Mouse (Mus musculus): ENCODE measurements at regions not wholly inside any gene's neighbourhood (a gene's known extent, or its start where the extent isn't known, plus 50 kb on each side); places are given as distances from the start of the nearest gene placed in this dataset.

DNA sequence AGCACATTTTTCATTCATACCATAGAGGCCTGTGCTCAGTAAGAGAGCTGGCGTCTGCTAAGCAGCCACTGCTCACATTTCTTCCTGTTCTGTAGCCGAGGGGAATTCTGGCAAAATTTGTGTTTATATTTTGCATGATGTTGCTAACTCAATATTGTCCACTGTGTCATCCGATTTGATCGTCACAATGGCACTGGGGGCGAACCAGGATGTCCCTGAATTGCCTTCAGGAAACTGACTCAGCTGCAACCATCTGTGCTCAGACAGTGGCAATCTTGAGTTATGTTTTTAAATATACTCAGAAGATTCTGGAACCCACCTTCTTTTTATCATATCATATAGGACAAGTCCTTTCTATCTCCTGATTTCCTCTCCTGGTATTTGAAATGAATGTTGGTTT is 213.1 kb upstream of the Adgrl2 start:
- Histone ChIP-seq H3K27ac (replicated peaks; ENCODE audit: low read depth, low read length) (peak overlapping the region; percentile 21; the same call in 1 of the 2 replicates), H3K4me3 (ENCODE audit: low read depth, low read length) (no peak overlapping the region), H3K9ac (ENCODE audit: low read depth, low read length) (no peak overlapping the region), H3K4me2 (ENCODE audit: low read depth, low read length) (no peak overlapping the region), H3K27me3 (replicated peaks; ENCODE audit: control insufficient read depth, insufficient read depth, low read length) (no peaks in the 10 kb centered on the region), H3K36me3 (ENCODE audit: control insufficient read depth, insufficient read depth, low read length) (no peaks in the 10 kb centered on the region), H3K4me1 (ENCODE audit: control insufficient read depth, insufficient read depth, low read length) (0 out of 2 replicates have a peak, but pooled peaks cover 4% of the 10 kb centered on the region), H3K9me3 (ENCODE audit: control insufficient read depth, low read length) (no peaks in the 10 kb centered on the region)
- ATAC-seq (ENCODE audit: low read depth): no peak
- 57% methylated on average over 5 of the region's 5 CpGs for WGBS
- DNase-seq (ENCODE audit: low spot score): no peak

DNA sequence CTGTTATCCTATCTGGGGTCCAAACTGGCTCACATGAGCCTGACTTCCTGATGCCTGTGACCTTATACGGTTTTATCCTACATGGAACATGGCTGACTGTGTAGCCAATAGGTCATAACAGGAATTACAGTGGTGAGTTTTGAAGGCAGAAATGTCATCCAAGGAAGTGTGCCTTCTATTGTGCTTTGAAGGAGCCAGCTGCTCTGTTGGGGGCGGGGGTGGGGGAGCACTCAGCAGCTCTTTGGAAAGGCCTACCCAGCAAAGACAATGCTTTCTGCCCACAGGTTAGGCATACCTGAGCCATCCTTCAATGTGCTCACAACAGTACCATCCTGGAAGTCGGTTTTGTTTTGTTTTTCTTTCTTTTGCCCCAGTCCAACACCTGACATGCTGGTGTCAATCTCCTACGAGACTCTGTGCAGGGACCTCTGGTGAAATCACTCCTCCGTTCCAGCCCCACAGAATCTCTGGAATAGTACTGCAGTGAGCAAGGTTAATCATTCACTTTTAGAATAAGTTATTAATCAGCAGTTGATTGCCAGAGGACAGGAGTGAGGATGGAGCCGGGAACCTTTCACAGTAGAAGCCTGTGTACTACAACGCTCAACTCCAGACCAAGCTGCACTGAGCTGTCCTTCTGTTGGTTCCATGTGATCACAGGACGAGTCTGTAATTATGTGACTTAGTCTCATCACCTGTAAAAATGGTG is 206.3 kb upstream of the Adgrl2 start:
- Histone ChIP-seq H3K4me3 (ENCODE audit: low read depth, low read length) (no peak overlapping the region), H3K4me1 (ENCODE audit: control insufficient read depth, insufficient read depth, low read length) (no peaks in the 10 kb centered on the region), H3K4me2 (ENCODE audit: low read depth, low read length) (no peak overlapping the region), H3K27me3 (replicated peaks; ENCODE audit: control insufficient read depth, insufficient read depth, low read length) (no peaks in the 10 kb centered on the region), H3K9ac (ENCODE audit: low read depth, low read length) (no peak overlapping the region), H3K36me3 (ENCODE audit: control insufficient read depth, insufficient read depth, low read length) (no peaks in the 10 kb centered on the region), H3K9me3 (ENCODE audit: control insufficient read depth, low read length) (no peaks in the 10 kb centered on the region), H3K27ac (replicated peaks; ENCODE audit: low read depth, low read length) (no peak overlapping the region)
- ATAC-seq (ENCODE audit: low read depth) (no peak), DNase-seq (ENCODE audit: low spot score) (no peak)
- 86% methylated on average over 8 of the region's 8 CpGs for WGBS

- ATAC-seq (ENCODE audit: low read depth): peak; percentile 79
- Histone ChIP-seq H3K36me3 (ENCODE audit: control insufficient read depth, insufficient read depth, low read length) (no peaks in the 10 kb centered on the region), H3K9me3 (ENCODE audit: control insufficient read depth, low read length) (no peaks in the 10 kb centered on the region), H3K9ac (ENCODE audit: low read depth, low read length) (no peak overlapping the region), H3K4me3 (ENCODE audit: low read depth, low read length) (no peak overlapping the region), H3K4me1 (ENCODE audit: control insufficient read depth, insufficient read depth, low read length) (0 out of 2 replicates have a peak, but pooled peaks cover 6% of the 10 kb centered on the region), H3K27ac (replicated peaks; ENCODE audit: low read depth, low read length) (no peak overlapping the region), H3K4me2 (ENCODE audit: low read depth, low read length) (peak overlapping the region; percentile 10; the same call in 1 of the 2 replicates), H3K27me3 (replicated peaks; ENCODE audit: control insufficient read depth, insufficient read depth, low read length) (no peaks in the 10 kb centered on the region)
- peak; percentile 54 for DNase-seq (ENCODE audit: low spot score)
- 58% methylated on average over 19 of the region's 19 CpGs for WGBS
Measured at GRCm38 (mm10) chr3:149190856-149191576, 200.7 kb upstream of the Adgrl2 start.

GRCm38 (mm10) chr3:149184136-149184551 is 193.8 kb upstream of the Adgrl2 start:
- Histone ChIP-seq H3K36me3 (ENCODE audit: control insufficient read depth, insufficient read depth, low read length) (no peaks in the 10 kb centered on the region), H3K27ac (replicated peaks; ENCODE audit: low read depth, low read length) (peak overlapping the region; percentile 81), H3K27me3 (replicated peaks; ENCODE audit: control insufficient read depth, insufficient read depth, low read length) (no peaks in the 10 kb centered on the region), H3K4me1 (ENCODE audit: control insufficient read depth, insufficient read depth, low read length) (0 out of 2 replicates have a peak, but pooled peaks cover 10% of the 10 kb centered on the region), H3K9ac (ENCODE audit: low read depth, low read length) (peak overlapping the region; percentile 45; the same call in 1 of the 2 replicates), H3K4me2 (ENCODE audit: low read depth, low read length) (peak overlapping the region; percentile 53), H3K4me3 (ENCODE audit: low read depth, low read length) (peak overlapping the region; percentile 7), H3K9me3 (ENCODE audit: control insufficient read depth, low read length) (no peaks in the 10 kb centered on the region)
- ATAC-seq (ENCODE audit: low read depth) (peak; percentile 15; the same call in 1 of the 2 replicates), DNase-seq (ENCODE audit: low spot score) (peak; percentile 81)
- WGBS: 14% methylated on average over 12 of the region's 12 CpGs

DNA sequence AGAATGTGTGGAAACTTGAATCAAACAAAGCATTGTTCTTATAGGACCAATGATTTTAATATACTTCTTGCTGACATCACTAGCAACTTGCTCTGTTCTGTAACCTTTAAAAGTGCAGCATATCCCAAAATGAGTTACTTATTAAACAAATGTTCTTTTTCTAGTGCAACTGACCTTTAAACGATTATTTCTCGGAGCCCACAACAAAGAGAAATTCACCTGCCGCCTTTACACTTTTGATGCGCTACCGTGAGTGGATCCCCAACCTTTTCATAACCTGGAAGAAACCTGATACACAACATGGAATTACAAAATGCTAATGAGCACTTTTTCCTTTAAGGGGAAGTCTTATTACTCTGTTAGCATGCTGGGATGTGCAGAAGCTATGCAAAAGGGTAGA is 191.7 kb upstream of the Adgrl2 start:
- ATAC-seq (ENCODE audit: low read depth) (no peak), DNase-seq (ENCODE audit: low spot score) (no peak)
- Histone ChIP-seq H3K4me2 (ENCODE audit: low read depth, low read length) (no peak overlapping the region), H3K9me3 (ENCODE audit: control insufficient read depth, low read length) (no peaks in the 10 kb centered on the region), H3K27ac (replicated peaks; ENCODE audit: low read depth, low read length) (no peak overlapping the region), H3K4me3 (ENCODE audit: low read depth, low read length) (no peak overlapping the region), H3K36me3 (ENCODE audit: control insufficient read depth, insufficient read depth, low read length) (no peaks in the 10 kb centered on the region), H3K9ac (ENCODE audit: low read depth, low read length) (no peak overlapping the region), H3K4me1 (ENCODE audit: control insufficient read depth, insufficient read depth, low read length) (0 out of 2 replicates have a peak, but pooled peaks cover 10% of the 10 kb centered on the region), H3K27me3 (replicated peaks; ENCODE audit: control insufficient read depth, insufficient read depth, low read length) (no peaks in the 10 kb centered on the region)
- 78% methylated on average over 5 of the region's 5 CpGs for WGBS

GRCm38 (mm10) chr3:149180129-149180528 is 189.8 kb upstream of the Adgrl2 start:
- Histone ChIP-seq H3K27me3 (replicated peaks; ENCODE audit: control insufficient read depth, insufficient read depth, low read length) (no peaks in the 10 kb centered on the region), H3K4me3 (ENCODE audit: low read depth, low read length) (no peak overlapping the region), H3K27ac (replicated peaks; ENCODE audit: low read depth, low read length) (no peak overlapping the region), H3K36me3 (ENCODE audit: control insufficient read depth, insufficient read depth, low read length) (no peaks in the 10 kb centered on the region), H3K9ac (ENCODE audit: low read depth, low read length) (no peak overlapping the region), H3K9me3 (ENCODE audit: control insufficient read depth, low read length) (no peaks in the 10 kb centered on the region), H3K4me2 (ENCODE audit: low read depth, low read length) (no peak overlapping the region), H3K4me1 (ENCODE audit: control insufficient read depth, insufficient read depth, low read length) (0 out of 2 replicates have a peak, but pooled peaks cover 10% of the 10 kb centered on the region)
- no peak for ATAC-seq (ENCODE audit: low read depth)
- 49% methylated on average over 8 of the region's 8 CpGs for WGBS
- DNase-seq (ENCODE audit: low spot score): no peak

GRCm38 (mm10) chr3:149179486-149180116 is 189.2 kb upstream of the Adgrl2 start:
- Histone ChIP-seq H3K4me3 (ENCODE audit: low read depth, low read length) (no peak overlapping the region), H3K9me3 (ENCODE audit: control insufficient read depth, low read length) (no peaks in the 10 kb centered on the region), H3K9ac (ENCODE audit: low read depth, low read length) (no peak overlapping the region), H3K27ac (replicated peaks; ENCODE audit: low read depth, low read length) (no peak overlapping the region), H3K27me3 (replicated peaks; ENCODE audit: control insufficient read depth, insufficient read depth, low read length) (no peaks in the 10 kb centered on the region), H3K4me2 (ENCODE audit: low read depth, low read length) (no peak overlapping the region), H3K36me3 (ENCODE audit: control insufficient read depth, insufficient read depth, low read length) (no peaks in the 10 kb centered on the region), H3K4me1 (ENCODE audit: control insufficient read depth, insufficient read depth, low read length) (0 out of 2 replicates have a peak, but pooled peaks cover 10% of the 10 kb centered on the region)
- DNase-seq (ENCODE audit: low spot score) (no peak), ATAC-seq (ENCODE audit: low read depth) (no peak)
- WGBS: 66% methylated on average over 11 of the region's 11 CpGs

- 92% methylated on average over 3 of the region's 3 CpGs for WGBS
- H3K36me3 ChIP-seq (ENCODE audit: control insufficient read depth, insufficient read depth, low read length): no peaks in the 10 kb centered on the region
- H3K9ac ChIP-seq (ENCODE audit: low read depth, low read length): no peak overlapping the region
- no peaks in the 10 kb centered on the region for H3K9me3 ChIP-seq (ENCODE audit: control insufficient read depth, low read length)
- ATAC-seq (ENCODE audit: low read depth): no peak
- H3K27me3 ChIP-seq (replicated peaks; ENCODE audit: control insufficient read depth, insufficient read depth, low read length): no peaks in the 10 kb centered on the region
- no peak overlapping the region for H3K4me2 ChIP-seq (ENCODE audit: low read depth, low read length)
- H3K4me3 ChIP-seq (ENCODE audit: low read depth, low read length): no peak overlapping the region
- no peak for DNase-seq (ENCODE audit: low spot score)
- H3K4me1 ChIP-seq (ENCODE audit: control insufficient read depth, insufficient read depth, low read length): 0 out of 2 replicates have a peak, but pooled peaks cover 6% of the 10 kb centered on the region
- H3K27ac ChIP-seq (replicated peaks; ENCODE audit: low read depth, low read length): no peak overlapping the region
Measured at GRCm38 (mm10) chr3:149178891-149179290, 188.5 kb upstream of the Adgrl2 start.
